Mouse (Mus musculus): ENCODE measurements around the gene Asb14. TPM values are rescaled to one million over a fixed set of nuclear protein-coding genes. Genes with fewer than 3 reads are reported as not detected.

The Asb14 gene
- total RNA-seq (2014; rRNA removed) (0.09 TPM in 1 of 2 replicates, not detected in the other), polyA plus RNA-seq (2012; rRNA removed) (not detected in 2 replicates)

- H3K79me2 ChIP-seq (ENCODE audit: control insufficient read depth, insufficient read depth, low read length), result no peaks in the 10 kb centered on the region
- WGBS, result 90% methylated on average over 4 of the region's 4 CpGs
- peaks cover 2% of the 10 kb centered on the region; the same call in 1 of the 2 replicates for H3K27me3 ChIP-seq (ENCODE audit: control insufficient read depth, insufficient read depth, low read length)
- no peak within 1 kb of the TSS for H3K9ac ChIP-seq (ENCODE audit: low read depth, low read length)
- no peaks in the 10 kb centered on the region for H3K4me1 ChIP-seq (ENCODE audit: control insufficient read depth, insufficient read depth, low read length)
- no peaks in the 10 kb centered on the region for H3K36me3 ChIP-seq (ENCODE audit: control insufficient read depth, insufficient read depth, low read length)
- DNase-seq (ENCODE audit: extremely low read depth, low read depth, low spot score), result no peak
- no peak within 1 kb of the TSS for H3K4me3 ChIP-seq (ENCODE audit: insufficient read depth, low read depth, low read length)
- TF ChIP-seq POLR2A (IDR thresholded peaks at IDR 0.05; ENCODE audit: extremely low read depth, insufficient read depth, low read length), result no peak
- TF ChIP-seq CTCF (IDR thresholded peaks at IDR 0.05; ENCODE audit: low read depth, low read length), result no peak
- no peak within 1 kb of the TSS for H3K27ac ChIP-seq (replicated peaks; ENCODE audit: insufficient read depth, low read depth, low read length)
Observed at GRCm38 (mm10) chr14:26894392-26894791, at the start of gene Asb14. TSS of gene Asb14 (plus strand) at chr14:26894557.

DNA sequence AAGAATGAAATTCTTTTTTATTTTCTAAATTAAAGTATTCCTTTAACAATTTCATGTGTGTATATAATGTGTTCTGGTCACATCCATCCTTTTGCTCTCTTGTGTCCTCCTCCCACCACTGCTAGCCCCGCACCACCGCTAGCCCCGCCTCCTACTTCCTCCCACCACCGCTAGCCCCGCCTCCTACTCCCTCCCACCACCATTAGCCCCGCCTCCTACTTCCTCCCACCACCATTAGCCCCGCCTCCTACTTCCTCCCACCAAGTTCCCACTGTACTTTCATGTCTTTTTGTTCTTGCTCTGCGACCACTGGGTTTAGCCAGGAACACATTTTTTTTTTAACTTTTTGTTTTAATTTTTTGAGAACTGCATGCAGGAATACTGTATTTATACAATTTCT, 41.3 kb upstream of the Asb14 start:
- Histone ChIP-seq H3K79me2 (ENCODE audit: control insufficient read depth, insufficient read depth, low read length) (no peaks in the 10 kb centered on the region), H3K4me3 (ENCODE audit: insufficient read depth, low read depth, low read length) (no peak overlapping the region), H3K4me1 (ENCODE audit: control insufficient read depth, insufficient read depth, low read length) (no peaks in the 10 kb centered on the region), H3K27ac (replicated peaks; ENCODE audit: insufficient read depth, low read depth, low read length) (no peak overlapping the region), H3K36me3 (ENCODE audit: control insufficient read depth, insufficient read depth, low read length) (no peaks in the 10 kb centered on the region), H3K27me3 (ENCODE audit: control insufficient read depth, insufficient read depth, low read length) (no peaks in the 10 kb centered on the region), H3K9ac (ENCODE audit: low read depth, low read length) (no peak overlapping the region)
- DNase-seq (ENCODE audit: extremely low read depth, low read depth, low spot score), result no peak
- WGBS, result 79% methylated on average over 8 of the region's 8 CpGs
- no peak for TF ChIP-seq CTCF (IDR thresholded peaks at IDR 0.05; ENCODE audit: low read depth, low read length)
- no peak for TF ChIP-seq POLR2A (IDR thresholded peaks at IDR 0.05; ENCODE audit: extremely low read depth, insufficient read depth, low read length)

GRCm38 (mm10) chr14:26854066-26854465, 40.3 kb upstream of the Asb14 start:
- Histone ChIP-seq H3K9ac (ENCODE audit: low read depth, low read length) (no peak overlapping the region), H3K36me3 (ENCODE audit: control insufficient read depth, insufficient read depth, low read length) (no peaks in the 10 kb centered on the region), H3K4me1 (ENCODE audit: control insufficient read depth, insufficient read depth, low read length) (peaks cover 3% of the 10 kb centered on the region), H3K4me3 (ENCODE audit: insufficient read depth, low read depth, low read length) (no peak overlapping the region), H3K27me3 (ENCODE audit: control insufficient read depth, insufficient read depth, low read length) (no peaks in the 10 kb centered on the region), H3K79me2 (ENCODE audit: control insufficient read depth, insufficient read depth, low read length) (no peaks in the 10 kb centered on the region), H3K27ac (replicated peaks; ENCODE audit: insufficient read depth, low read depth, low read length) (no peak overlapping the region)
- no peak for DNase-seq (ENCODE audit: extremely low read depth, low read depth, low spot score)
- TF ChIP-seq CTCF (IDR thresholded peaks at IDR 0.05; ENCODE audit: low read depth, low read length) (no peak), POLR2A (IDR thresholded peaks at IDR 0.05; ENCODE audit: extremely low read depth, insufficient read depth, low read length) (no peak)
- 64% methylated on average over 2 of the region's 2 CpGs for WGBS

DNA sequence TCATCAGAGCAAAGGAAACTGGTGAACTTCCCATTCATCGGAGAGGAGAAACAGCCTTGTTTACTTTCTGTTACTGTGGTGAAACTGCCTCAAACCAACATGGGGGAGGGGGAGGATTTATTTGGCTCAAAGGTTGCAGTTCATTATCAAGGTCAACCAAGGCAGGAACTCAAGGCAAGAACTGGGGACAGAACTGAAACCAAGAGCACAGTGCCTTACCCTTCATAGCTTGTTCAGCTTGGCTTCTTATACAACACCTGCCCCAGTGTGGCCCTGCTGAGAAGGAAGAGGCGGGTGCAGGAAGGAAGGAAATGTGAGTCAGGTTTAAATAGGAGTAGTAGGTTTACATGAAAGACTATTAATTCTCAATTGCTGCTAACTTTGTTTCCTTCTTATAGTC, 36.0 kb upstream of the Asb14 start:
- Histone ChIP-seq H3K4me3 (ENCODE audit: insufficient read depth, low read depth, low read length) (no peak overlapping the region), H3K9ac (ENCODE audit: low read depth, low read length) (no peak overlapping the region), H3K27me3 (ENCODE audit: control insufficient read depth, insufficient read depth, low read length) (no peaks in the 10 kb centered on the region), H3K27ac (replicated peaks; ENCODE audit: insufficient read depth, low read depth, low read length) (peak overlapping the region; percentile 39), H3K4me1 (ENCODE audit: control insufficient read depth, insufficient read depth, low read length) (peaks cover 3% of the 10 kb centered on the region), H3K36me3 (ENCODE audit: control insufficient read depth, insufficient read depth, low read length) (no peaks in the 10 kb centered on the region), H3K79me2 (ENCODE audit: control insufficient read depth, insufficient read depth, low read length) (no peaks in the 10 kb centered on the region)
- TF ChIP-seq POLR2A (IDR thresholded peaks at IDR 0.05; ENCODE audit: extremely low read depth, insufficient read depth, low read length) (no peak), CTCF (IDR thresholded peaks at IDR 0.05; ENCODE audit: low read depth, low read length) (no peak)
- WGBS, result 40% methylated on average over 2 of the region's 2 CpGs
- DNase-seq (ENCODE audit: extremely low read depth, low read depth, low spot score), result peak; percentile 86

DNA sequence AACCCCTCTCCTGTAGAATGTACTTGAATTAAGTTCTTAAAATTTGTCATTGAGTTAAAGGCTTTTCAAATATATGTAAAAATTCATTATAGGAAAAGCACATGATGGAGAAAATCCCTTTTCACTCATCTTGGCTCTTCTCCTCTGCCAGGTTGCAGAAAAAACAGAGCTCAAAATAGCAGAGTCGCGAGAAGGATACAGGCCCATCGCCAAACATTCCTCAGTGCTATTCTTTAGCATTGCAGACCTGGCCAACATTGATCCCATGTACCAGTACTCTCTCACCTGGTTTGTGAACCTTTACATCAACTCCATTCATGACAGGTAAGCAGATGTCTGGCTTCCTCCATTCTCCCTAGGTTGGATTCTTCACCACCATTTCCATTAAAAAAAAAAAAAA, 35.3 kb upstream of the Asb14 start:
- no peak for DNase-seq (ENCODE audit: extremely low read depth, low read depth, low spot score)
- H3K9ac ChIP-seq (ENCODE audit: low read depth, low read length), result no peak overlapping the region
- WGBS, result 78% methylated on average over 3 of the region's 3 CpGs
- no peaks in the 10 kb centered on the region for H3K36me3 ChIP-seq (ENCODE audit: control insufficient read depth, insufficient read depth, low read length)
- no peak overlapping the region for H3K4me3 ChIP-seq (ENCODE audit: insufficient read depth, low read depth, low read length)
- H3K27ac ChIP-seq (replicated peaks; ENCODE audit: insufficient read depth, low read depth, low read length), result no peak overlapping the region
- peaks cover 3% of the 10 kb centered on the region for H3K4me1 ChIP-seq (ENCODE audit: control insufficient read depth, insufficient read depth, low read length)
- TF ChIP-seq POLR2A (IDR thresholded peaks at IDR 0.05; ENCODE audit: extremely low read depth, insufficient read depth, low read length) (no peak), CTCF (IDR thresholded peaks at IDR 0.05; ENCODE audit: low read depth, low read length) (no peak)
- no peaks in the 10 kb centered on the region for H3K79me2 ChIP-seq (ENCODE audit: control insufficient read depth, insufficient read depth, low read length)
- H3K27me3 ChIP-seq (ENCODE audit: control insufficient read depth, insufficient read depth, low read length), result no peaks in the 10 kb centered on the region

DNA sequence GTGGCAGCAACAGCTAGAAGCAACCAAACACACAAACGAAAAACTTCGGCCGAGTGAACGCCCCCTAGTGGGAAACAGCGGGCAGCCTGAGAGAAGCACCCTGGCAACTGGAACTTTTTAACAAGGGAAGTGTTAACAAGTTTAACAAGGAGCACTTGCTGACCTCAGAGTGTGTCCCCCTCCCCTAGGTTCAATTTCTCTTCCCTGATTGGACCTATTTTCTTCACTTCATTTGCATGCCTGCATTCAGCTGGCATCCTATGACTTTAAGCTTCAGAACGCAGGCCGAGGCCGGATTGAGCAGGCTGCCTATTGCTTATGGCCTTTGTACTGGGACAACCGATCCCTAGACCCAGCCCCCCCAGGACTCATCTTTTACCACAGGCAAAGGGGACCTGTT, 27.0 kb upstream of the Asb14 start:
- no peaks in the 10 kb centered on the region for H3K4me1 ChIP-seq (ENCODE audit: control insufficient read depth, insufficient read depth, low read length)
- no peak for TF ChIP-seq POLR2A (IDR thresholded peaks at IDR 0.05; ENCODE audit: extremely low read depth, insufficient read depth, low read length)
- TF ChIP-seq CTCF (IDR thresholded peaks at IDR 0.05; ENCODE audit: low read depth, low read length), result peak; percentile 52
- H3K27me3 ChIP-seq (ENCODE audit: control insufficient read depth, insufficient read depth, low read length), result no peaks in the 10 kb centered on the region
- H3K36me3 ChIP-seq (ENCODE audit: control insufficient read depth, insufficient read depth, low read length), result no peaks in the 10 kb centered on the region
- no peak overlapping the region for H3K9ac ChIP-seq (ENCODE audit: low read depth, low read length)
- no peak for DNase-seq (ENCODE audit: extremely low read depth, low read depth, low spot score)
- no peak overlapping the region for H3K4me3 ChIP-seq (ENCODE audit: insufficient read depth, low read depth, low read length)
- H3K79me2 ChIP-seq (ENCODE audit: control insufficient read depth, insufficient read depth, low read length), result no peaks in the 10 kb centered on the region
- no peak overlapping the region for H3K27ac ChIP-seq (replicated peaks; ENCODE audit: insufficient read depth, low read depth, low read length)
- 73% methylated on average over 9 of the region's 9 CpGs for WGBS
